ENCODE assay signal across 8 mouse cellular contexts in genomic region chr7:128379162-128379805, GRCm38 (mm10). TPM values are rescaled to one million over a fixed set of nuclear protein-coding genes. Genes with fewer than 3 reads are reported as not detected.
DNase-seq lines count a peak whose midpoint lies in the region; ATAC-seq and TF ChIP-seq lines count a peak whose summit lies in the region.

No protein-coding gene starts in this region.

- H3K4me3 ChIP-seq in liver, postnatal 0 days (ENCODE audit: low read depth, low read length), result no peak overlapping the region

- 0 out of 2 replicates have a peak overlapping the region, but pooled peaks have one; percentile 4 for H3K27ac ChIP-seq in liver, postnatal 0 days (ENCODE audit: low read depth)

- H3K27me3 ChIP-seq in liver, postnatal 0 days (ENCODE audit: insufficient read depth, low read length), result no peaks in the 10 kb centered on the region

- no peaks in the 10 kb centered on the region for H3K9me3 ChIP-seq in liver, postnatal 0 days (ENCODE audit: low read length)

- no peaks in the 10 kb centered on the region for H3K36me3 ChIP-seq in liver, postnatal 0 days (replicated peaks; ENCODE audit: insufficient read depth, low read length)

- no peak for TF ChIP-seq EP300 in liver, postnatal 0 days (IDR thresholded peaks at IDR 0.05; ENCODE audit: low read depth)

- TF ChIP-seq CTCF in liver, postnatal 0 days (IDR thresholded peaks at IDR 0.05; ENCODE audit: low read depth), result no peak

- ATAC-seq in liver, postnatal 0 days, result peak; percentile 15; the same call in 1 of the 2 replicates

- intact Hi-C loops in gastrocnemius, postnatal 14 days (cut with DNase I; ENCODE audit: low total_unique reads), result no loop called here

- WGBS in liver, postnatal 0 days (ENCODE audit: insufficient replicate concordance), result 65% methylated on average over 16 of the region's 16 CpGs

- H3K4me2 ChIP-seq in liver, postnatal 0 days (ENCODE audit: low read depth, low read length), result peak overlapping the region; percentile 27

- H3K9ac ChIP-seq in liver, postnatal 0 days (replicated peaks), result no peak overlapping the region

- DNase-seq in gastrocnemius, postnatal 14 days, result peak; percentile 46
- DNase-seq in gastrocnemius, postnatal 25 days, result no peak
- peak; percentile 33 to 38 for DNase-seq in spleen, postnatal 36 days (ENCODE audit: low spot score in 2 of 2)
- DNase-seq in spleen, adult 18-20 months, result no peak
- no peak for DNase-seq in liver, postnatal 0 days
- DNase-seq in embryo, embryonic 11 days, result no peak
- no peak for DNase-seq in ovary, postnatal 10 days (ENCODE audit: low spot score)
- DNase-seq in embryo, embryonic 10.5 days (ENCODE audit: low spot score), result no peak

- H3K4me1 ChIP-seq in liver, postnatal 0 days (ENCODE audit: insufficient read depth), result peaks cover 12% of the 10 kb centered on the region

RNA-seq across cellular contexts. Expression of gene Rgs10, which starts 39.3 kb away (rescaled TPM):
- total RNA-seq in gastrocnemius, postnatal 14 days (2021), result 1 to 10 TPM; 5.4 to 6.1 TPM
- 1 to 10 TPM; 3.6 to 4.1 TPM for total RNA-seq in gastrocnemius, postnatal 25 days (2021)
- polyA plus RNA-seq in liver, postnatal 0 days (2015; fragmentation: Nextera tagmentation; extraction: Ambion mirVana), result 31.7 and 32.3 TPM in 2 replicates

Comparison
In these comparisons a context has a peak if more than half of its experiments do, and no peak if none do; other contexts are left out.
1. DNase-seq: peak in gastrocnemius, postnatal 14 days (single experiment) and spleen, postnatal 36 days (2 of 2); none in gastrocnemius, postnatal 25 days (single experiment), spleen, adult 18-20 months (0 of 2), liver, postnatal 0 days (single experiment), embryo, embryonic 11 days (single experiment), ovary, postnatal 10 days (single experiment) and embryo, embryonic 10.5 days (single experiment).